Mouse (Mus musculus) bone marrow macrophage, adult 2 months (primary cell): ENCODE results near the gene Oas3. TPM values are rescaled to one million over a fixed set of nuclear protein-coding genes. Genes with fewer than 3 reads are reported as not detected.
"Not testable (repeated sequence)": the region's sequence is repeated elsewhere in the genome, so short reads cannot be mapped to it uniquely, and the experiment has no call there.

Source experiments
- H3K27ac ChIP-seq: 2 replicates; pipeline ENCODE4 v1.5.1; 2012; ENCODE audit warnings: low read depth, low read length; ENCODE audit not compliant: insufficient read depth
- H3K4me1 ChIP-seq: 2 replicates; pipeline ENCODE4 v1.6.1; 2012; ENCODE audit warnings: low read length; ENCODE audit not compliant: control insufficient read depth, insufficient read depth
- H3K4me3 ChIP-seq: 2 replicates; pipeline ENCODE4 v1.5.1; 2012; ENCODE audit warnings: mild to moderate bottlenecking, low read length, moderate library complexity; ENCODE audit not compliant: insufficient read depth
- CTCF ChIP-seq: IDR thresholded peaks from 2 replicates; pipeline ENCODE4 v1.5.1; 2012; ENCODE audit warnings: low read depth, mild to moderate bottlenecking, low read length, moderate library complexity
- POLR2A ChIP-seq: IDR thresholded peaks from 2 replicates; pipeline ENCODE4 v1.6.1; 2012; ENCODE audit warnings: mild to moderate bottlenecking, low read depth, low read length, borderline replicate concordance
- polyA plus RNA-seq: library from polyadenylated mRNA; stranded (reverse); fragments of >200 nt; gene quantifications from 2 replicates; pipeline ENCODE4 v1.2.4, GENCODE M21; 2012; ENCODE audit not compliant: missing spikeins, insufficient read depth, insufficient read length

The Oas3 gene
- 48.7 and 58.3 TPM in 2 replicates for polyA plus RNA-seq

DNA sequence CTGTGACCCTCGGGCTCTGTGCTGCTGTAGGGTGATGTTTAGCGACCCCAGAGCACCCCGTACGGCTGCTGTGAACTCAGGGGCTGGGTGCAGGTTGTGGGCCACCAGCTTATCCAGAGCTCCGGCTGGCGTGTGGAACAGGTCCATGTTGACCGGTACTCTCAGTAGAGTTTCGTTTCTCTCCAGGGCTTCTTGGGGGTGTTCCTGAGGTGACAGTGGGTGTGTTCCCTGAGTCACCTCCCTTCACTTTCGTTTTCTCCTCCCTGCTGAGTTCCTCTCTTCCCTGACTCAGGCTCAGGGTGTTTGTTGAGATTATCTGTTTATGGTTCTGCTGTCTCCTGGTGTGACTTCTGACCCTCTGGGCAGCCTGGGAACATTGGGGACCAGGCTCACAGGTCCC, at the start of gene Oas3:
Gene Oas3 (minus strand): TSS at position 184 of the 400 bp plus-strand sequence.
- 0 out of 2 replicates have a peak within 1 kb of the TSS, but pooled peaks have one; percentile 11 for H3K27ac ChIP-seq

DNA sequence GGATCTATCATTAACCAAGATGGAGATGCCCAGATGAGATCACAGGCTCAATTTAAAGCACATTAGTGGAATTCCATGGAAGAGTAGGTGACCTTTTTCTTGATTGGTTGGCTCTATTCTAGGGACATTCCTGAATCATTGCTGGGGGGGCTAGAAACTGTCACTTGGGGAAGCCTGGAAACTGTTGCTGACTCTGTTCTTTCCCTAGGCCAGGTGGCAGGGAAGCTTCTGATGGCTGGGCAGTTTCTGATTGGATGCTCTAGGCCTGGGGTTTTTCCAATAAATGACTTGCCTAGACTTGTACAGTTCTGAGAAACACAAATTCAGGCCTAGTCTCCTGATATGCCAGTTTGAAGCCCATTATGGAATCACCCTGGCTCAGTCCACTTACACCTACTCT, 41.5 kb upstream of the Oas3 start:
- no peak for TF ChIP-seq POLR2A
- no peak for TF ChIP-seq CTCF
- Histone ChIP-seq H3K4me1 (no peaks in the 10 kb centered on the region), H3K27ac (no peak overlapping the region), H3K4me3 (no peak overlapping the region)

More for the DNA sequence above, at the start of gene Oas3:
- no peak for TF ChIP-seq POLR2A
- TF ChIP-seq CTCF = no peak
- peaks cover 52% of the 10 kb centered on the region for H3K4me1 ChIP-seq
- H3K4me3 ChIP-seq = peak within 1 kb of the TSS; percentile 64

DNA sequence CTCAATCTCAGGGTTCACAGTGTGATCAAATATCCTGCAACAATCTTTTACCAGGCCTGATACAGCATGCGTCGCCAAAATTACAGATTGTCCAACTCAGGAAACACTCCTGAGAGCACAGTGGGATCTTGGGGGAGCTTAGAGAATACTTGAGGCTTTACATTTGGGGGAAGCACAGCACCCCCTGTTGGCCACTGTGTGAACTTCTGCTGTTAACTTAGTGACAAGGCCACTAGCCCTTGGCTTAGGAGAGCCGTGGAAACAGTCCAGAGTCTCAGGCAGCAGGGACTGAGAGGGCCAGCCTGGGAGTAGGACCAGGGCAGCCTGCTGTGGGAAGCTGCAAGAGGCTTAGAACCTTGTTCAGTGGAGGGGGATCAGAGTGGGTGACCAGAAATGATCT, 38.5 kb upstream of the Oas3 start:
- Histone ChIP-seq H3K4me1 (peaks cover 13% of the 10 kb centered on the region), H3K4me3 (no peak overlapping the region), H3K27ac (no peak overlapping the region)
- no peak for TF ChIP-seq POLR2A
- TF ChIP-seq CTCF = peak; percentile 64; the same call in 1 of the 2 replicates

DNA sequence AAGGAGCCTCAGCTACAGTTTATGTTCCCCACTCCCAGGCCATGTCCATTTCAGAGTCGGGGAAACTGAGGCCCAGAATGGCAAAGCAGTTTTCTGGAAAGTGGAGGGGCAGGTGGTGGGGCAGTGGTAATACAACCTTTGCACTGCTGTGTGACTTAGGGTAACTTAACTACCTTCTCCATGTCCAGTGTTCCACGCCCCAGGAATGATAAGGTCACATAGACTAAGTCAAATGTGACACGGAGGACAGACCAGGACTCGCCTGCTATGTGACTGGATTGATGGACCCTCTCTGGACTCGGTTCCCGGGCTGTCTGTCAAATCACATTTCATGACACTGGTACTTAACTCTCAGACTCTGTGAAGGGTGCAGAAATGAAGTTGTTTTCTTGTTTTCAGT, 35.6 kb upstream of the Oas3 start:
- no peak for TF ChIP-seq CTCF
- TF ChIP-seq POLR2A = no peak
- H3K4me3 ChIP-seq = peak overlapping the region; percentile 74
- H3K27ac ChIP-seq = no peak overlapping the region
- peaks cover 13% of the 10 kb centered on the region for H3K4me1 ChIP-seq

DNA sequence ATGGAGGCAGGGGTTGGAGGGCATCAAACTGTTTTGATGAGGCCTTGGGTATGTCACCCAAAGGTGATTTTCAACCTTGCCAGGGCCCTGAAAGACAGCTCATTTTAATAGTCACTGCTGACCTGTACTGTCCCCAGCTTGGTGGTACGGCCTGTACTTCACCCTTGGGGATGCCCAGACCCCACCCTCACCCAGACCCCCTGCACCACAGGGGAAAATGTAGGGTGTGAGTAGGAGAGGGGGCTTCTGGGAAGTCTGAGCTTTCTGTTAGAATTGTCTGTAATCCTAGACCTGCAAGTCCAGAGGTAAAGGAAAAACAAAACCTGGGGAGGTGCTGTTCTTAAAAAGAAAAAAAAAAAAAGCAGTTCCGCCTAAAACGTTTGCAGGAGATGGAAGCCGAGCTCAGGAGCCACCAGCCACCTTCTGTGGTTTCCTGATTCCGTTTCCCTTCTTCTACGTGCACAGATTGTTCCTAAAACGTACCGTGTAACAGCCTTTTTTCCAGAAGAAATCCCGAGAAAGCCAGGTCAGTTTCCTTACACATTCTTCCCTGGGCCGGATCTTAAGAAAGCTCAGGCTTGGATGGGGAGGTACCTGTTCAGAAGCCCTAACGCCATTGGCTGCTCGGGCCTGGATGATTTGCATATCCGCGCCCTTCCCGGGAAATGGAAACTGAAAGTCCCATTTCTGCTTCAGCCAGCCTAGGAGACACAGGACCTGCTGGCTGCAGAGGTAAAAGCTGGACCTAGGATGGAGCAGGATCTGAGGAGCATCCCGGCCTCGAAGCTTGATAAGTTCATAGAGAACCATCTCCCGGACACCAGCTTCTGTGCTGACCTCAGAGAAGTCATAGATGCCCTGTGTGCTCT, 34.7 kb upstream of the Oas3 start, which contains the start of gene Oas1c:
Gene Oas1c (minus strand): TSS at position 564 of the 869 bp plus-strand sequence.
- no peak within 1 kb of the TSS for H3K27ac ChIP-seq
- no peak for TF ChIP-seq POLR2A
- no peak; the same call in 1 of the 2 replicates for TF ChIP-seq CTCF
- H3K4me3 ChIP-seq = peak within 1 kb of the TSS; percentile 74
- H3K4me1 ChIP-seq = peaks cover 13% of the 10 kb centered on the region

DNA sequence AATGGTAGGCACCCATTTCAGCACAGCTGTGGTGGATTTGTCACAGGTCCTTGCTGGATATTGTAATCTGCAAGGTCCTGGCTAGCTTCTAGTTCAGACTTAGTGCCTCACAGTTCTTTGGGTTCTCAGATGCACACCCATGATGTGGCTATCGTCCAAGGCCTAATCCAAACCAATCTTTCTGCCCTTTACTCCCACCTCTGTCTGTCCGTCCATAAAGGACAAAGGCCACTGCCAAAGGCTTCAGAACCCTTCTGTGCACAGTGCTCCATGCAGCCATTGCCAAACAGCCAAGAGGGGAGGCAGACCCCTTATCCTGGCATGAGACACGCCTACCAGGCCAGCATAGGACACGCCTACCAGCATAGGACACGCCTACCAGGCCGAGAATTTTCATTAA, 31.7 kb upstream of the Oas3 start:
- peaks cover 13% of the 10 kb centered on the region for H3K4me1 ChIP-seq
- no peak overlapping the region for H3K4me3 ChIP-seq
- no peak for TF ChIP-seq CTCF
- TF ChIP-seq POLR2A = no peak
- H3K27ac ChIP-seq = no peak overlapping the region

DNA sequence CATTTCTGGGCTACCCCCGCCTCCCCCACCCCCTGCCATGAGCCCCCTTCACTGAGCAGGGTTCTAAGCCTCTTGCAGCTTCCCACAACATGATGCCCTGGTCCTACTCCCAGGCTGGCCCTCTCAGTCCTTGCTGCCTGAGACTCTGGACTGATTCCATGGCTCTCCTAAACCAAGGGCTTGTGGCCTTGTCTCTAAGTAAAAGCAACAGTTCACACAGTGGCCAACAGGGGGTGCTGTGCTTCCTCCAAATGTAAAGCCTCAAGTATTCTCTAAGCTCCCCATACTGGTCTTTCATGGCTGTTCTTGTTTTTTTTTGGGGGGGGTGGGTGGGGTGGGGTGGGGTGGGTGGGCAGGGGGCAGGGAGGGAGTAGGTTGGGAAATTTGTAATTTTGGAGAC, 29.0 kb upstream of the Oas3 start:
- Histone ChIP-seq H3K4me1 (peaks cover 2% of the 10 kb centered on the region), H3K27ac (no peak overlapping the region), H3K4me3 (no peak overlapping the region)
- TF ChIP-seq CTCF = peak; percentile 63
- no peak for TF ChIP-seq POLR2A

DNA sequence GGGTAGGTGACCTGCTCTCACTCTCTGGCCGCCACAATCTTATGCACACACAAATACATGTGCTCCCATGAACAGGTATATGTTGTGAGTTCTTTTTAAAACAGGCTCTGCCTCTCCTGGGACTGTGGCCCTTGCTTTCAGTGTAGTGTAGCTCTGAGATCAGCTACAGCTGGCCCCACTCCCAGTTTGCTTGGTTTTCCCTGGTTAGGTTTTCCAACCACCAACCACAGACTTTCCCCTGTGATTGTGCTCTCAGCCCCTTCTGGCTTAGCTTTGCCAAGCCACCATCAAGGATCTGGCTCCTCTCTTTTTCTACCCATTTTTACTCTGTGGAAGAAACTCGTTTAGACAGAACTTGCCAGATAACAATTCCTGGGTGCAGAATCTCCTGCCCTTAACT, 26.1 kb upstream of the Oas3 start:
- TF ChIP-seq CTCF = no peak
- no peak for TF ChIP-seq POLR2A
- Histone ChIP-seq H3K27ac (no peak overlapping the region), H3K4me3 (no peak overlapping the region), H3K4me1 (no peaks in the 10 kb centered on the region)

DNA sequence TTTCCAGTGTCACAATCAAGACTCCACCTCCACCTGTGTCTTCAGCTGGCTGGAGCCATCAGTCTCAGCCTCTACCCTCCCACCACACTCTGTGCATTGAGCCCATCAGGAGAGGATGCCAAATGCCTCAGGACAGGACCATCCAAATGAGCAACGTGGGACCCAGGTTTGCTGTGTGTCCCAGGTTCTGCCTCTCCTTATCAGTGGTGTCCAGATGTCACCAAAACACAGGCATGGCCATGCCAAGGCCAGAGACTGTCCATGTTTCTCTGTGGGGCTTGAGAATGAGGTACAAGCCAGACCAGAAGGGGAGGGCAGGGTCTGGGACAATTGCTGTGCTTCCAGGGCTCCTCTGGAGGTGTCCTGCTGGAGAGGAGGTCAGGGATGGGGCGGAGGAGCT, 21.5 kb upstream of the Oas3 start:
- not testable (repeated sequence) for H3K4me3 ChIP-seq, H3K4me1 ChIP-seq, H3K27ac ChIP-seq

DNA sequence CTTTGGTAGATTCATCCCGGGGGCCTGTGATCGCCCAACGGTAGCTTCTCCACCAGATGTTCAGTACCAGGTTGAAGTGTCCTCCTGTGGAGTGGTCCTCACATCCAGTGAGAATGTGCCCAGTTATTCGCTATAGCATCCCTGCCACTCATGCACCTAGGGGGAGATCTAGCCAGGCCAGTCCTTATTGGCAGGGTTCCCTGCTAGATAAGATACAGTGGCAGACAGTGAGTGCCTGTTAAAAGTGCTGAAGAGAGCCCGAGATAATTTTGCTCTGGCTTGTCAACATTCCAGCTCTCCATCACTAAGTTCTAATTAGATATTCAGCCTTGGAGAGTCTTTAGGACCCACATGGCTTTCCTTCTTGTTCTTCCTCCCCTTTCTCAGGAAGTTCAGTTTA, 20.7 kb upstream of the Oas3 start:
- H3K4me3 ChIP-seq, H3K27ac ChIP-seq, H3K4me1 ChIP-seq: not testable (repeated sequence)

DNA sequence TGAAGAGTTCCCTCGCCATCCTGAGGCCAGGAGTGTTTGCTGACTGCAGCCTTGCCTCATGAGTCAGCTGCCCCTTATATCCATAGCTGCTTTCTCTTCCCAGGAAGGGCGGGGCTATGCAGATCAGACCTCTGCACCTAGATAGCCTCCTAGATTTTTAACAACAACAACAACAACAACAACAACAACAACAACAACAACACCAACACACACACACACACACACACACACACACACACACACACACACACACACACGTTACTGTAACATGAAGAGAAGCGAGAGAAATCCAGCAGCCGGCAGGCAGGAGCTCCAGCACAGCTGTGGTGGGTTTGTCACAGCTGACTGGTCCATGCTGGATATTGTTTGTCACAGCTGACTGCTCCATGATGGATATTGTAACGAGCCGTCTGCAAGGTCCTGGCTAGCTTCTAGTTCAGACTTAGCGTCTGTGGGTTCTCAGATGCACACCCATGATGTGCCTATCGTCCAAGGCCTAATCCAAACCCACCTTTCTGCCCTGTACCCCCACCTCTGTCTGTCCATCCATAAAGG, 18.1 kb upstream of the Oas3 start, which contains the start of gene Oas1e:
Gene Oas1e (minus strand): TSS at position 51 of the 555 bp plus-strand sequence.
- H3K27ac ChIP-seq, H3K4me3 ChIP-seq, H3K4me1 ChIP-seq: not testable (repeated sequence)
